ENCODE assay signal across 11 mouse cellular contexts in the genomic region with DNA sequence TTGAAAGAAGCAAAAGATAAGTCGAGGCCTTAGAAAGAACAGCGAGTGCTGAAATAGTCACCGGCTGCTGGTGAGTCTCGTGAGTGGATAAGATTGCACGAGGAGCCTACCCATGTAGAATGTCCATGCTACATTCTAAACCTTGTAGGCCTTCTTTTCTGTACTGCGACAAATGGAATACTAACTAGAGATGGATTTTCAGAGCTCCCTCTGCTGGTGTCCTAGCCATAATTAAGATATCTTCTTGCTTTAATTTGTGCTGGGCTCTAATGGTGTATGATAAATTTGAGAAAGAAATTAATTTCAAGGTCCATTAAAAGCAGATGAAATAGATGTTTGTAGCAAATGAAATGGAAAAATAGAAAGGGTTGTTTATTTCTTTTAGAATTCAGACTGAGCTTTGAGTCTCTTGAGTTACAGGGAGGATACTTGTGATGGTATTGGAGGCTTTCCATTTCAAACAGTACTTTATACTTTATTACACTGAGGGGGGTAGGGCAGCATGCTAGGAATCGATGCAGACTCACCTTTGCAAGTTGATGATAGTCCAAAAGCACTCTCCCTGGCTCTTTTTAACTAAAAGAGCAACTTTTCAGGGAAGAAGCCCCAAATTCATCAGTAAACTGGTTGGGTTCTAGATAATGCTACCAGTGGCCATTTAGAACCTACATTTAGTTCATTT. TPM values are rescaled to one million over a fixed set of nuclear protein-coding genes. Genes with fewer than 3 reads are reported as not detected.
DNase-seq lines count a peak whose midpoint lies in the region; ATAC-seq and TF ChIP-seq lines count a peak whose summit lies in the region.
"Had no signal": no experiment of that assay in that cellular context is flagged by ENCODE, and none has a peak within 500 bp of the region (broad histone marks: within the 10 kb centered on the region; RNA-seq: fewer than 3 reads in every experiment).

No protein-coding gene starts in this region.

- no peak overlapping the region for H3K4me3 ChIP-seq in intestine, postnatal 0 days (ENCODE audit: low read depth, low read length)
- no peak overlapping the region for H3K4me3 ChIP-seq in intestine, embryonic 16.5 days (ENCODE audit: low read length)
- no peak overlapping the region for H3K4me3 ChIP-seq in midbrain, postnatal 0 days (ENCODE audit: low read depth, low read length)
- no peak overlapping the region for H3K4me3 ChIP-seq in midbrain, embryonic 13.5 days (replicated peaks)
- no peak overlapping the region for H3K4me3 ChIP-seq in stomach, postnatal 0 days (ENCODE audit: low read depth, low read length)
- H3K4me3 ChIP-seq: limb, embryonic 13.5 days had no signal

- TF ChIP-seq CTCF in intestine, postnatal 0 days (IDR thresholded peaks at IDR 0.05; ENCODE audit: low read depth) = peak; percentile 59
- TF ChIP-seq CTCF in midbrain, postnatal 0 days (IDR thresholded peaks at IDR 0.05) = peak; percentile 67
- peak; percentile 61 for TF ChIP-seq CTCF in stomach, postnatal 0 days (IDR thresholded peaks at IDR 0.05; ENCODE audit: low read depth)

- peak; percentile 41 for DNase-seq in CD4-positive, CD25-positive, alpha-beta regulatory T cell, adult 2 months (ENCODE audit: low read depth, low spot score)
- DNase-seq in midbrain, postnatal 0 days (ENCODE audit: low spot score) = peak; percentile 53
- no peak for DNase-seq in stomach, postnatal 0 days (ENCODE audit: low spot score)
- no peak for DNase-seq in frontal cortex, postnatal 10 days (ENCODE audit: low spot score in 2 of 2)
- DNase-seq: cerebellum, postnatal 36 days; kidney, postnatal 14 days had no signal

- H3K27ac ChIP-seq in intestine, postnatal 0 days (ENCODE audit: low read depth, low read length) = no peak overlapping the region
- H3K27ac ChIP-seq in intestine, embryonic 16.5 days (ENCODE audit: low read length) = no peak overlapping the region
- H3K27ac ChIP-seq in midbrain, postnatal 0 days (ENCODE audit: low read depth, low read length) = no peak overlapping the region
- H3K27ac ChIP-seq in midbrain, embryonic 13.5 days = no peak overlapping the region
- H3K27ac ChIP-seq in stomach, postnatal 0 days (replicated peaks) = no peak overlapping the region
- H3K27ac ChIP-seq: limb, embryonic 13.5 days had no signal

- 75% methylated on average over 7 of the region's 7 CpGs for whole genome bisulfite sequencing in intestine, postnatal 0 days
- WGBS in intestine, embryonic 16.5 days = 84% methylated on average over 7 of the region's 7 CpGs
- WGBS in midbrain, postnatal 0 days = 68% methylated on average over 7 of the region's 7 CpGs
- WGBS in midbrain, embryonic 13.5 days = 83% methylated on average over 7 of the region's 7 CpGs
- 76% methylated on average over 7 of the region's 7 CpGs for WGBS in stomach, postnatal 0 days

- H3K4me1 ChIP-seq in intestine, postnatal 0 days (replicated peaks; ENCODE audit: control insufficient read depth, insufficient read depth, low read length) = peaks cover 7% of the 10 kb centered on the region; the same call in 1 of the 2 replicates
- no peaks in the 10 kb centered on the region for H3K4me1 ChIP-seq in intestine, embryonic 16.5 days (ENCODE audit: control insufficient read depth, insufficient read depth, low read length)
- no peaks in the 10 kb centered on the region for H3K4me1 ChIP-seq in midbrain, postnatal 0 days (ENCODE audit: insufficient read depth, low read length)
- H3K4me1 ChIP-seq in midbrain, embryonic 13.5 days (replicated peaks) = 0 out of 2 replicates have a peak, but pooled peaks cover 3% of the 10 kb centered on the region
- no peaks in the 10 kb centered on the region for H3K4me1 ChIP-seq in stomach, postnatal 0 days (replicated peaks; ENCODE audit: control insufficient read depth, insufficient read depth)
- H3K4me1 ChIP-seq: limb, embryonic 13.5 days had no signal

- H3K4me2 ChIP-seq in intestine, postnatal 0 days (replicated peaks; ENCODE audit: low read depth) = no peak overlapping the region
- no peak overlapping the region for H3K4me2 ChIP-seq in intestine, embryonic 16.5 days (ENCODE audit: low read depth, low read length)
- no peak overlapping the region for H3K4me2 ChIP-seq in midbrain, postnatal 0 days (ENCODE audit: low read depth, low read length, poor library complexity, severe bottlenecking)
- no peak overlapping the region for H3K4me2 ChIP-seq in midbrain, embryonic 13.5 days (replicated peaks)
- H3K4me2 ChIP-seq in stomach, postnatal 0 days (replicated peaks; ENCODE audit: low read depth) = no peak overlapping the region
- H3K4me2 ChIP-seq: limb, embryonic 13.5 days had no signal

- ATAC-seq in CD4-positive, CD25-positive, alpha-beta regulatory T cell, adult 4 months = no peak
- ATAC-seq in intestine, postnatal 0 days = no peak
- ATAC-seq in intestine, embryonic 16.5 days = no peak
- no peak for ATAC-seq in midbrain, postnatal 0 days (ENCODE audit: low FRiP score)
- no peak for ATAC-seq in midbrain, embryonic 13.5 days
- no peak for ATAC-seq in stomach, postnatal 0 days (ENCODE audit: low FRiP score, low TSS enrichment)

- H3K9me3 ChIP-seq in intestine, postnatal 0 days (ENCODE audit: control insufficient read depth) = no peaks in the 10 kb centered on the region
- H3K9me3 ChIP-seq in intestine, embryonic 16.5 days (ENCODE audit: control insufficient read depth, low read length) = no peaks in the 10 kb centered on the region
- H3K9me3 ChIP-seq in midbrain, postnatal 0 days (ENCODE audit: low read length) = no peaks in the 10 kb centered on the region
- H3K9me3 ChIP-seq in midbrain, embryonic 13.5 days = no peaks in the 10 kb centered on the region
- no peaks in the 10 kb centered on the region for H3K9me3 ChIP-seq in stomach, postnatal 0 days (ENCODE audit: control insufficient read depth, low read length)
- H3K9me3 ChIP-seq: limb, embryonic 13.5 days had no signal

- no peak for TF ChIP-seq EP300 in stomach, postnatal 0 days (optimal IDR thresholded peaks at IDR 0.05)

- peaks cover 7% of the 10 kb centered on the region for H3K36me3 ChIP-seq in intestine, postnatal 0 days (ENCODE audit: control insufficient read depth, insufficient read depth)
- H3K36me3 ChIP-seq in intestine, embryonic 16.5 days (ENCODE audit: control insufficient read depth, insufficient read depth, low read length) = 0 out of 2 replicates have a peak, but pooled peaks cover 3% of the 10 kb centered on the region
- peaks cover 4% of the 10 kb centered on the region for H3K36me3 ChIP-seq in midbrain, postnatal 0 days (ENCODE audit: insufficient read depth, low read length)
- H3K36me3 ChIP-seq in midbrain, embryonic 13.5 days = peaks cover 4% of the 10 kb centered on the region
- peaks cover 2% of the 10 kb centered on the region; the same call in 1 of the 2 replicates for H3K36me3 ChIP-seq in stomach, postnatal 0 days (ENCODE audit: control insufficient read depth, insufficient read depth, low read length)

- H3K9ac ChIP-seq in intestine, postnatal 0 days (ENCODE audit: low read depth, low read length) = no peak overlapping the region
- H3K9ac ChIP-seq in intestine, embryonic 16.5 days (ENCODE audit: low read depth, low read length) = no peak overlapping the region
- H3K9ac ChIP-seq in midbrain, postnatal 0 days (replicated peaks; ENCODE audit: low read length, poor library complexity, severe bottlenecking) = no peak overlapping the region
- no peak overlapping the region for H3K9ac ChIP-seq in midbrain, embryonic 13.5 days (replicated peaks)
- no peak overlapping the region for H3K9ac ChIP-seq in stomach, postnatal 0 days (ENCODE audit: low read length)
- H3K9ac ChIP-seq: limb, embryonic 13.5 days had no signal

- H3K27me3 ChIP-seq in intestine, postnatal 0 days (replicated peaks; ENCODE audit: control insufficient read depth, insufficient read depth, low read length) = no peaks in the 10 kb centered on the region
- no peaks in the 10 kb centered on the region for H3K27me3 ChIP-seq in intestine, embryonic 16.5 days (replicated peaks; ENCODE audit: control insufficient read depth, insufficient read depth, low read length)
- H3K27me3 ChIP-seq in midbrain, postnatal 0 days (ENCODE audit: insufficient read depth, low read length) = no peaks in the 10 kb centered on the region
- no peaks in the 10 kb centered on the region for H3K27me3 ChIP-seq in midbrain, embryonic 13.5 days
- H3K27me3 ChIP-seq in stomach, postnatal 0 days (ENCODE audit: control insufficient read depth, insufficient read depth, low read length) = no peaks in the 10 kb centered on the region
- H3K27me3 ChIP-seq: limb, embryonic 13.5 days had no signal

RNA-seq across cellular contexts. Expression of gene Gm26558, which starts 11.7 kb away (rescaled TPM):
- polyA plus RNA-seq in CD4-positive, CD25-positive, alpha-beta regulatory T cell, adult 4 months (2017; shearing (Covaris generic)) = not detected
- polyA plus RNA-seq in intestine, postnatal 0 days (2015; fragmentation: Nextera tagmentation; extraction: Ambion mirVana) = 2.8 and 3.1 TPM in 2 replicates
- 2.5 and 3.0 TPM in 2 replicates for polyA plus RNA-seq in intestine, embryonic 16.5 days (2015; fragmentation: Nextera tagmentation; extraction: Ambion mirVana)
- total RNA-seq in midbrain, postnatal 0 days (2014; rRNA removed) = 1.6 and 1.8 TPM in 2 replicates
- polyA plus RNA-seq in midbrain, postnatal 0 days (2015; fragmentation: Nextera tagmentation; extraction: Ambion mirVana) = 4.0 and 6.5 TPM in 2 replicates
- 2.7 and 3.4 TPM in 2 replicates for polyA plus RNA-seq in midbrain, embryonic 13.5 days (2015; fragmentation: Nextera tagmentation; extraction: Ambion mirVana)
- polyA plus RNA-seq in stomach, postnatal 0 days (2015; fragmentation: Nextera tagmentation; extraction: Ambion mirVana) = 3.2 and 3.4 TPM in 2 replicates

RNA-seq across cellular contexts. Expression of gene Gorasp2, which starts 12.2 kb away (rescaled TPM):
- 10 to 100 TPM; 40.2 to 43.9 TPM for polyA plus RNA-seq in CD4-positive, CD25-positive, alpha-beta regulatory T cell, adult 4 months (2017; shearing (Covaris generic))
- polyA plus RNA-seq in intestine, postnatal 0 days (2015; fragmentation: Nextera tagmentation; extraction: Ambion mirVana) = 145 and 153 TPM in 2 replicates
- polyA plus RNA-seq in intestine, embryonic 16.5 days (2015; fragmentation: Nextera tagmentation; extraction: Ambion mirVana) = 168 and 169 TPM in 2 replicates
- total RNA-seq in midbrain, postnatal 0 days (2014; rRNA removed) = 84.8 and 106 TPM in 2 replicates
- polyA plus RNA-seq in midbrain, postnatal 0 days (2015; fragmentation: Nextera tagmentation; extraction: Ambion mirVana) = 159 and 160 TPM in 2 replicates
- polyA plus RNA-seq in midbrain, embryonic 13.5 days (2015; fragmentation: Nextera tagmentation; extraction: Ambion mirVana) = 123 and 125 TPM in 2 replicates
- 139 TPM in 2 replicates for polyA plus RNA-seq in stomach, postnatal 0 days (2015; fragmentation: Nextera tagmentation; extraction: Ambion mirVana)

Comparison
In these comparisons a context has a peak if more than half of its experiments do, and no peak if none do; other contexts are left out.
1. DNase-seq: peak in CD4-positive, CD25-positive, alpha-beta regulatory T cell, adult 2 months (single experiment) and midbrain, postnatal 0 days (single experiment); none in stomach, postnatal 0 days (single experiment) and frontal cortex, postnatal 10 days (0 of 2).
2. Peak in every context shown above with its lines, with median percentiles within 50 percentile points of each other: CTCF ChIP-seq.